Mouse (Mus musculus): Measurements from ENCODE around the gene Ube2o. TPM values are rescaled to one million over a fixed set of nuclear protein-coding genes. Genes with fewer than 3 reads are reported as not detected.

Gene Ube2o
- polyA plus RNA-seq, 1 experiment from 2014 or later = 3.7 TPM

DNA sequence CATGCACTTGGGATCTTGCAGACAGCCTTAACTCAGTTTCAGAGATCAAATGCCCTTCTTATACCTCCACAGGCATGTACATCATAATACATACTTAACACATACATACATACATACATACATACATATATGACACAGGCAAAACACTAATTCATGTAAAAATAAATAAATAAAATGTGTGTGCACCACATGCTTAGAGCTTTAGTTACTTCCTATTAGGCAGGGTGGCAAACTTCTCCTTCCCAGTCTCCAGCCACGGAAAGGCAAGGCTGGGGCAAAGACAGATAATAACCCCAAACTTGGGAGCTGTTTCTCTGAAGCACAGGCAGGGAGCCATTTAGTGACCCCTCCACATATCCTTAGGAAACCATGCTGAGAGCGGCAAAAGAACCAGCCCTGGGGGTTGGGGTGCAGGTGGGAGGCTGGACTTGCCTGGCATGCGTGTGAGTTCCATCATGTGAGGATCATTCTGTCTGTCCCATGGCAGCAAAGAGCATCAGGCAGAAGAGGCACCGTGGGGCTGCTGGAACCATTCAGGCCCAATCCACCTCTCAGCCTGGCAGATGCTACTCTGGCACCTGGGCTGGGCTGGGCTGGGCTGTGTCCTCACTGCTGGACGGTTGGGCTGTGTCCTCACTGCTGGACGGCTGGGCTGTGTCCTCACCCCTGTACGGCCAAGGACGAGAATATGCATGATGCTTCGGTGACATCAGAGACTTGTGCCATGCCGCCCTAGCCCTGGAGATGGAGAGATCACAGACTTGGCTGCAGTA is 45.2 kb upstream of the Ube2o start, which contains the start of gene Rhbdf2:
Gene Rhbdf2, minus strand, starts transcription at position 721 of the 773 bp plus-strand sequence.
- no peak within 1 kb of the TSS for H3K27ac ChIP-seq (ENCODE audit: low read depth, low read length)
- H3K36me3 ChIP-seq (ENCODE audit: control insufficient read depth, insufficient read depth) = no peaks in the 10 kb centered on the region
- H3K4me3 ChIP-seq (ENCODE audit: low read depth, low read length) = no peak within 1 kb of the TSS
- H3K4me2 ChIP-seq (replicated peaks; ENCODE audit: low read depth) = no peak within 1 kb of the TSS
- peaks cover 8% of the 10 kb centered on the region for H3K4me1 ChIP-seq (replicated peaks; ENCODE audit: control insufficient read depth, insufficient read depth, low read length)
- no peaks in the 10 kb centered on the region for H3K27me3 ChIP-seq (replicated peaks; ENCODE audit: control insufficient read depth, insufficient read depth, low read length)
- WGBS = 78% methylated on average over 10 of the region's 10 CpGs
- no peak within 1 kb of the TSS for H3K9ac ChIP-seq (ENCODE audit: low read depth, low read length)
- no peaks in the 10 kb centered on the region for H3K9me3 ChIP-seq (ENCODE audit: control insufficient read depth)
- TF ChIP-seq CTCF (IDR thresholded peaks at IDR 0.05; ENCODE audit: low read depth) = no peak
- no peak for ATAC-seq

DNA sequence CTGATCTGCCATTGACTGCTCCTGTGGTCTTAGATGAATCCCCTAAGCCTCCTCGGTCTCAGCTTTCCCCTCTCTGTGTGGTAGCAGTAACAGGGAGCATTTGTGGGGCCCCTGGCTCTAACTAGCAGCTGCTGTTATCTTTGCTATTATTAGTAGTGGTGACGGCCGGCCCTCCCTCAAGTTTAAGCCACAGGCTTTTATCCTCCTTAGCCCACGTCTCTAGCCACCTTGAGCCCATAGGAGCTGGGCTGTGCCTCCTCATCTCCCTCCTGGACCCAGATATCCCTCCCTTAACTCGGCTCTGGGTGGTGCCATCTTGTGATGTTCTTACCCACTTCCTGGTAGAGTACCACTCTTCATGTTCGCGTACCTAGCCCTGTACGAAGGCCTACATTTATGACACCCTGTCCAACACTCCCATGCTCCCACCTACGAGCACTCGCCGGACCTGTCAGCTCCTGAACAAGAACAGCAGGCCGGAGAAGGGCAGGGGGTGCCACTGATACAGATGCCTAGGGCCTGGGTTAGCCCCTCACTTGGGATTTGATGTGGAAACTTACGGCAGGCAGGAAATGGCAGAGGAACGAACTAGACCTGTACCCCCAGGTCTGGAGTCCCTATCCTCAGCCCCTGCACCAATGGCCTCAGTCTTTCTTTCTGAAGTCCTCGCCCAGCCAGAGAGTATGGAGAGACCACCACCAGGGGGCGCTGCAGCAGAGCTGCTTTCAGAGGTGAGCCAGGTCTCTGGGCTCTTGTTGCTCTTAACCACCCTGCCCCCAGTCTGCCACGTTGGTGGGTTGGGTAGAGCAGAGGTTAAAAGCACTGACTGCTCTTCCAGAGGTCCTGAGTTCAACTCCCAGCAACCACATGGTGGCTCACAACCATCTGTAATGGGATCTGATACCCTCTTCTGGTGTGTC is 44.1 kb upstream of the Ube2o start:
- Histone ChIP-seq H3K4me1 (replicated peaks; ENCODE audit: control insufficient read depth, insufficient read depth, low read length) (peaks cover 14% of the 10 kb centered on the region), H3K36me3 (ENCODE audit: control insufficient read depth, insufficient read depth) (no peaks in the 10 kb centered on the region)
- 71% methylated on average over 17 of the region's 17 CpGs for WGBS

DNA sequence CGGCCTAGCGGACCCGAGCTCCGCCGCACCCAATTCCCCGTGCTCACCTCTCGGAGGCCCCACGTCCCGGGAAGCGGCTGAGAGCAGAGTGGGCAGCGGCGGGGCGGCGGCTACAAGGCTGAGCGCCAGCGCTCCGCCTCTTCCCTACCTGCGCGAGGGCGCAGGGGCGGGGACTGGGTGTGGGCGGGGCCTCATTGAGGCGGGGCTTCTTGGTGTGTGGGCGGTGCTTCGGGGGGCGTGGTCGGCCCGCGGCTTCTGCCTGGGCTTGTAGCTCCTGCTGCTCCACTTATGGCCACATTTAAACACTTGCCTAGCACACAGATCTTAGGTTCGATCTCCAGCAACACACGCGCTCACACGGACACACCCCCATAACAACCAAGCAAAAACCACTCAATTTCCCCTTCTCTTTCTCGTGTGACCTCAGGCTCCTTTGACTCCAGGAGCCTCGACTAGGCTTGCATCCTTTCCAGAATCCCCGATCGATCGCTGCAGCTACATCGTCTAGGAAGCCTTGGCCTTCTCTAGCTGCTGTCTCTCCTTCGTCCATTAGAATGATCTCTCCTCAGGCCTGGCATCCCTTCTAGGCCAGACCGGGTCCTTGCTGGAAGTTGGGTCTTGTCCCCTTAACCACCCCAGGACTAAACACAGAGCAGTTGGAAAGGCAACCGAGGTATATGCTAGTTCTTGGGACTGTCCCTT is 43.0 kb upstream of the Ube2o start:
- Histone ChIP-seq H3K4me1 (replicated peaks; ENCODE audit: control insufficient read depth, insufficient read depth, low read length) (peaks cover 19% of the 10 kb centered on the region), H3K9me3 (ENCODE audit: control insufficient read depth) (no peaks in the 10 kb centered on the region), H3K9ac (ENCODE audit: low read depth, low read length) (peak overlapping the region; percentile 70), H3K27me3 (replicated peaks; ENCODE audit: control insufficient read depth, insufficient read depth, low read length) (no peaks in the 10 kb centered on the region), H3K4me2 (replicated peaks; ENCODE audit: low read depth) (peak overlapping the region; percentile 79), H3K36me3 (ENCODE audit: control insufficient read depth, insufficient read depth) (no peaks in the 10 kb centered on the region), H3K4me3 (ENCODE audit: low read depth, low read length) (peak overlapping the region; percentile 72), H3K27ac (ENCODE audit: low read depth, low read length) (peak overlapping the region; percentile 84)
- ATAC-seq = peak; percentile 80
- 15% methylated on average over 36 of the region's 42 CpGs for WGBS
- TF ChIP-seq CTCF (IDR thresholded peaks at IDR 0.05; ENCODE audit: low read depth) = no peak

More for the DNA sequence above, 44.1 kb upstream of the Ube2o start:
- no peaks in the 10 kb centered on the region for H3K9me3 ChIP-seq (ENCODE audit: control insufficient read depth)
- no peak overlapping the region for H3K9ac ChIP-seq (ENCODE audit: low read depth, low read length)
- ATAC-seq = no peak
- peak; percentile 80 for TF ChIP-seq CTCF (IDR thresholded peaks at IDR 0.05; ENCODE audit: low read depth)
- H3K27ac ChIP-seq (ENCODE audit: low read depth, low read length) = no peak overlapping the region
- H3K27me3 ChIP-seq (replicated peaks; ENCODE audit: control insufficient read depth, insufficient read depth, low read length) = no peaks in the 10 kb centered on the region
- no peak overlapping the region for H3K4me3 ChIP-seq (ENCODE audit: low read depth, low read length)
- H3K4me2 ChIP-seq (replicated peaks; ENCODE audit: low read depth) = no peak overlapping the region

DNA sequence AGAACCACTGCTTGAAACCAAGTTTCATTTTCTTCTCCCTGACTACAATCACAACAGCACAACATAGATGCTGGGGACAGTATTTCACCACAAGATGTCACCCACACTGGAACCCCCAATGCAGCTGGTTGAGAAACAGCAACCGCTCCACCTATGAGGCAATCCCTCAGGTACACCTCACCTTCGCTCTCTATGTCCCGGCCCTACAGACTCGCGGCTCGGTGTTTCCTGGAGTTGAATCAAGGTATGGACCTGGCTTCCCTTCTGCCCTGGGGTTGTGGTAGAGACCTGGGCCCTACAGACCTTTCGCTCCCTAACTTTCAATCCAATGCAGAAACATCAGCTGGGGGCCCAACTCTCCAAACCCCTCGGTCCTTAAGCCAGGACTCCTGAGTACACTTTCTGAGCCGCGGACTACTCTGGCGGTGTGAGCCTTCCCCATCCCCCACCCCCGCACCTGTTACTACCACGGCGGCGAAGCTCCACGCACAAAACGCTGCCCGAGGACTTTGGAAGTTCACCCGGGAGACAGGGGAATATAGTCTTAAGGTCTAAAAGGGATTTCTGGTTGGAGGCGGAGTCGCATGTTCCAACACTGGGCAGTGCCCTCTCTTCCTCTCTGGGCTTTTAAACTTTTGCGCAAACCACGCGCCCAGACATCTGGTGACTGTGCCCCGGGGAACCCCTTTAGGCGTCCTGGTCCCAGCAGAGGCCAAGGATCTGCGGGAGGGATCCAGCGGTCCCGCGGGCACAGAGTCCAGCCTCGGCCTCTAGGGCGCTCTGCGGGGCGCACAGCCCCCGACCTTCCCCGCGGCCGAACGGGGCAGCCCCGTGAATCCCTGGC is 42.3 kb upstream of the Ube2o start:
- Histone ChIP-seq H3K4me1 (replicated peaks; ENCODE audit: control insufficient read depth, insufficient read depth, low read length) (peaks cover 23% of the 10 kb centered on the region), H3K4me3 (ENCODE audit: low read depth, low read length) (peak overlapping the region; percentile 72), H3K9me3 (ENCODE audit: control insufficient read depth) (no peaks in the 10 kb centered on the region), H3K36me3 (ENCODE audit: control insufficient read depth, insufficient read depth) (no peaks in the 10 kb centered on the region), H3K27ac (ENCODE audit: low read depth, low read length) (peak overlapping the region; percentile 84), H3K27me3 (replicated peaks; ENCODE audit: control insufficient read depth, insufficient read depth, low read length) (no peaks in the 10 kb centered on the region), H3K4me2 (replicated peaks; ENCODE audit: low read depth) (peak overlapping the region; percentile 79), H3K9ac (ENCODE audit: low read depth, low read length) (peak overlapping the region; percentile 70)
- TF ChIP-seq CTCF (IDR thresholded peaks at IDR 0.05; ENCODE audit: low read depth) = peak; percentile 47
- 6% methylated on average over 33 of the region's 40 CpGs for whole genome bisulfite sequencing
- ATAC-seq = peak; percentile 53

DNA sequence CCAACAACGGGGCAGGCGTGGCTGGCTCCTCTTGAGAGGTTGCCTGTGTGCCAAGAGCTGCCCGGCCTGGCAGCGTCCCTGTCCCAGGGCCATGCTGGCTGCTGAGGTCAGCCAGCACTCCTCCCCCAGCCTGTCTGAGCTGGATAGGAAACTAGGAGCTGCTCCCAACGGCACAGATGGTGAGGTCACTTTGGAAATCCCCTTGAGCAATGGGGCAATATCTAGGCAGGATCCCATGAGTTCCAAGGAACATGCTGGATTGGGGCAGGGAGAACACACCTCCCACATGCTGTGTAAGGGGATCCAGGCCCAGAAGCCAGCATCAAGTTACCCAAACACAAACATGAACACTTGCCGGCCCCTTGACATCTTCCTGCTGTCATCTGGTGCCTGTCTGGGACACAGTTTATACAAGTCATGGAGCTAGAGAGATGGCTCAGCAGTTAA is 40.0 kb upstream of the Ube2o start:
- 54% methylated on average over 6 of the region's 6 CpGs for WGBS
- no peak for TF ChIP-seq CTCF (IDR thresholded peaks at IDR 0.05; ENCODE audit: low read depth)
- H3K36me3 ChIP-seq (ENCODE audit: control insufficient read depth, insufficient read depth) = no peaks in the 10 kb centered on the region
- H3K4me2 ChIP-seq (replicated peaks; ENCODE audit: low read depth) = peak overlapping the region; percentile 4; the same call in 1 of the 2 replicates
- H3K27ac ChIP-seq (ENCODE audit: low read depth, low read length) = no peak overlapping the region
- no peak overlapping the region for H3K4me3 ChIP-seq (ENCODE audit: low read depth, low read length)
- no peaks in the 10 kb centered on the region for H3K9me3 ChIP-seq (ENCODE audit: control insufficient read depth)
- peaks cover 26% of the 10 kb centered on the region for H3K4me1 ChIP-seq (replicated peaks; ENCODE audit: control insufficient read depth, insufficient read depth, low read length)
- no peak overlapping the region for H3K9ac ChIP-seq (ENCODE audit: low read depth, low read length)
- ATAC-seq = peak; percentile 13
- no peaks in the 10 kb centered on the region for H3K27me3 ChIP-seq (replicated peaks; ENCODE audit: control insufficient read depth, insufficient read depth, low read length)
